Mouse (Mus musculus) MEL (cell line): ENCODE measurements around the gene Gatad2a. TPM values are rescaled to one million over a fixed set of nuclear protein-coding genes. Genes with fewer than 3 reads are reported as not detected.

ENCODE experiments used
- DNase-seq: peaks from one replicate; pipeline ENCODE4 v3.0.0; 2011; ENCODE audit warnings: low read depth, low spot score
- H3K27ac ChIP-seq: 2 replicates; pipeline ENCODE4 v1.5.1; 2012; ENCODE audit warnings: low read depth, mild to moderate bottlenecking, control low read depth, low read length, moderate library complexity; ENCODE audit not compliant: control insufficient read depth
- H3K27me3 ChIP-seq, 2 experiments: fragments of 150-350 bp in 1 of 2; sonication (generic) in 1 of 2; 2 replicates each; pipeline ENCODE4 v1.6.1; 2012; ENCODE audit warnings: low read length in 2 of 2, mild to moderate bottlenecking in 2 of 2, improper control_type of control experiment in 1 of 2, moderate library complexity in 1 of 2; ENCODE audit not compliant: insufficient read depth in 2 of 2, control insufficient read depth in 1 of 2
- H3K36me3 ChIP-seq, 2 experiments: 2 replicates each; pipeline ENCODE4 v1.6.1; 2012 to 2014; ENCODE audit warnings: low read length in 2 of 2, improper control_type of control experiment in 1 of 2, inconsistent platforms in 1 of 2, mild to moderate bottlenecking in 1 of 2; ENCODE audit not compliant: insufficient read depth in 2 of 2, control insufficient read depth in 1 of 2
- H3K4me1 ChIP-seq, 2 experiments: fragments of 150-350 bp in 1 of 2; sonication (generic) in 1 of 2; 2 replicates each; pipeline ENCODE4 v1.6.1; 2012; ENCODE audit warnings: low read length in 2 of 2, improper control_type of control experiment in 1 of 2, mild to moderate bottlenecking in 1 of 2; ENCODE audit not compliant: insufficient read depth in 2 of 2, control insufficient read depth in 1 of 2
- H3K4me3 ChIP-seq, 2 experiments: fragments of 150-350 bp in 1 of 2; sonication (generic) in 1 of 2; 2 replicates each; pipeline ENCODE4 v1.5.1; 2012; ENCODE audit warnings: low read depth in 2 of 2, low read length in 2 of 2, mild to moderate bottlenecking in 2 of 2, moderate library complexity in 2 of 2, control low read depth in 1 of 2, improper control_type of control experiment in 1 of 2; ENCODE audit not compliant: control insufficient read depth in 1 of 2, insufficient read depth in 1 of 2
- H3K79me2 ChIP-seq: 2 replicates; pipeline ENCODE4 v1.6.1; 2012; ENCODE audit warnings: mild to moderate bottlenecking, low read length, moderate library complexity; ENCODE audit not compliant: control insufficient read depth, poor library complexity, insufficient read depth
- H3K9ac ChIP-seq: 2 replicates; pipeline ENCODE4 v1.6.1; 2012; ENCODE audit warnings: low read depth, mild to moderate bottlenecking, control low read depth, low read length, moderate library complexity; ENCODE audit not compliant: control insufficient read depth, poor library complexity, severe bottlenecking
- H3K9me3 ChIP-seq: fragments of 150-350 bp; sonication (generic); replicated peaks from 2 replicates; pipeline ENCODE4 v1.6.1; 2012; ENCODE audit warnings: mild to moderate bottlenecking, low read length, improper control_type of control experiment, moderate library complexity; ENCODE audit not compliant: insufficient read depth
- CHD1 ChIP-seq: IDR thresholded peaks from 2 replicates; pipeline ENCODE4 v1.6.1; 2012; ENCODE audit warnings: low read depth, mild to moderate bottlenecking, inconsistent platforms, low read length, improper control_type of control experiment
- CHD2 ChIP-seq: IDR thresholded peaks from 2 replicates; pipeline ENCODE4 v1.6.1; 2011; ENCODE audit warnings: low read length, improper control_type of control experiment
- ELF1 ChIP-seq: IDR thresholded peaks from 2 replicates; pipeline ENCODE4 v1.6.1; 2014; ENCODE audit warnings: low read depth, mild to moderate bottlenecking, inconsistent platforms, low read length, improper control_type of control experiment, moderate library complexity
- ETS1 ChIP-seq: IDR thresholded peaks from 2 replicates; pipeline ENCODE4 v1.6.1; 2012; ENCODE audit warnings: low read depth, mild to moderate bottlenecking, inconsistent platforms, low read length, improper control_type of control experiment, moderate library complexity
- GABPA ChIP-seq: IDR thresholded peaks from 2 replicates; pipeline ENCODE4 v1.6.1; 2012; ENCODE audit warnings: low read depth, mild to moderate bottlenecking, inconsistent platforms, low read length, improper control_type of control experiment, moderate library complexity
- HCFC1 ChIP-seq: IDR thresholded peaks from 2 replicates; pipeline ENCODE4 v1.6.1; 2012; ENCODE audit warnings: low read depth, mild to moderate bottlenecking, inconsistent platforms, low read length, improper control_type of control experiment, moderate library complexity
- JUND ChIP-seq: IDR thresholded peaks from 2 replicates; pipeline ENCODE4 v1.6.1; 2011; ENCODE audit warnings: low read depth, mild to moderate bottlenecking, improper control_type of control experiment, low read length
- MAX ChIP-seq: IDR thresholded peaks from 2 replicates; pipeline ENCODE4 v1.6.1; 2011; ENCODE audit warnings: low read length, improper control_type of control experiment
- MAZ ChIP-seq: IDR thresholded peaks from 2 replicates; pipeline ENCODE4 v1.6.1; 2012; ENCODE audit warnings: low read depth, mild to moderate bottlenecking, inconsistent platforms, low read length, improper control_type of control experiment
- MEF2A ChIP-seq: IDR thresholded peaks from 2 replicates; pipeline ENCODE4 v1.6.1; 2014; ENCODE audit warnings: low read depth, mild to moderate bottlenecking, inconsistent platforms, low read length, improper control_type of control experiment; ENCODE audit not compliant: poor library complexity, insufficient replicate concordance, severe bottlenecking; ENCODE audit errors: extremely low read depth
- MYB ChIP-seq: IDR thresholded peaks from 2 replicates; pipeline ENCODE4 v1.6.1; 2011; ENCODE audit warnings: mild to moderate bottlenecking, low read depth, low read length, improper control_type of control experiment
- MYC ChIP-seq: IDR thresholded peaks from 2 replicates; pipeline ENCODE4 v1.6.1; 2011; ENCODE audit warnings: low read depth, mild to moderate bottlenecking, low read length, improper control_type of control experiment, moderate library complexity
- NELFE ChIP-seq: IDR thresholded peaks from 2 replicates; pipeline ENCODE4 v1.6.1; 2011; ENCODE audit warnings: low read depth, low read length, improper control_type of control experiment
- RCOR1 ChIP-seq: IDR thresholded peaks from 2 replicates; pipeline ENCODE4 v1.6.1; 2012; ENCODE audit warnings: low read depth, mild to moderate bottlenecking, inconsistent platforms, low read length, improper control_type of control experiment
- SIN3A ChIP-seq: IDR thresholded peaks from 2 replicates; pipeline ENCODE4 v1.6.1; 2012; ENCODE audit warnings: low read length, improper control_type of control experiment, inconsistent platforms
- SMC3 ChIP-seq: IDR thresholded peaks from 2 replicates; pipeline ENCODE4 v1.6.1; 2011; ENCODE audit warnings: low read depth, low read length, improper control_type of control experiment
- TAL1 ChIP-seq: IDR thresholded peaks from 2 replicates; pipeline ENCODE4 v1.6.1; 2012; ENCODE audit warnings: mild to moderate bottlenecking, inconsistent platforms, low read length, moderate library complexity, mixed read lengths
- UBTF ChIP-seq: IDR thresholded peaks from 2 replicates; pipeline ENCODE4 v1.6.1; 2012; ENCODE audit warnings: low read depth, mild to moderate bottlenecking, inconsistent platforms, low read length, improper control_type of control experiment, moderate library complexity, borderline replicate concordance; ENCODE audit not compliant: insufficient read depth
- USF2 ChIP-seq, 2 experiments: IDR thresholded peaks; 2 replicates each; pipeline ENCODE4 v1.6.1; 2011 to 2012; ENCODE audit warnings: improper control_type of control experiment in 2 of 2, low read length in 2 of 2, borderline replicate concordance in 1 of 2, inconsistent platforms in 1 of 2, low read depth in 1 of 2, mild to moderate bottlenecking in 1 of 2; ENCODE audit not compliant: insufficient read depth in 1 of 2
- ZMIZ1 ChIP-seq: IDR thresholded peaks from 2 replicates; pipeline ENCODE4 v1.6.1; 2012; ENCODE audit warnings: low read depth, mild to moderate bottlenecking, inconsistent platforms, low read length, improper control_type of control experiment, moderate library complexity
- polyA plus RNA-seq, 2 experiments: library from polyadenylated mRNA; stranded (reverse) in 1 of 2; unstranded in 1 of 2; fragments of >175 nt in 1 of 2; fragments of >200 nt in 1 of 2; gene quantifications; 2 replicates each; pipeline versions ENCODE4 v1.2.1 to v1.2.4; 2012; ENCODE audit warnings: low replicate concordance in 2 of 2, low read depth in 1 of 2; ENCODE audit not compliant: insufficient read length in 2 of 2, insufficient read depth in 1 of 2, missing spikeins in 1 of 2
- total RNA-seq: library from RNA; depleted of rRNA; stranded (reverse); fragments of 300-350 nt; gene quantifications from 2 replicates; pipeline ENCODE4 v1.2.3, GENCODE M21; 2012

Gene Gatad2a
- total and polyA plus RNA-seq, 3 experiments = 38.0 to 129 (median 111) TPM

- no peak for TF ChIP-seq TAL1
- no peak for TF ChIP-seq SIN3A
- no peak for TF ChIP-seq RCOR1
- TF ChIP-seq MAX = no peak
- no peak for TF ChIP-seq ZMIZ1
- Histone ChIP-seq H3K4me1 (peaks cover 8 to 20% of the 10 kb centered on the region in 2 experiments), H3K9me3 (no peaks in the 10 kb centered on the region), H3K9ac (no peak overlapping the region), H3K36me3 (peaks cover 4 to 24% of the 10 kb centered on the region in 2 experiments), H3K79me2 (peaks cover 73% of the 10 kb centered on the region), H3K27me3 (no peaks in the 10 kb centered on the region), H3K4me3 (no peak overlapping the region), H3K27ac (no peak overlapping the region)
- no peak for DNase-seq
These were observed 42.0 kb downstream of the Gatad2a start for GRCm38 (mm10) chr8:69954213-69954612.

GRCm38 (mm10) chr8:69950300-69950699 is 45.9 kb downstream of the Gatad2a start:
- H3K27ac ChIP-seq = no peak overlapping the region
- no peak for DNase-seq
- H3K79me2 ChIP-seq = peaks cover 52% of the 10 kb centered on the region
- no peaks in the 10 kb centered on the region for H3K27me3 ChIP-seq
- TF ChIP-seq USF2 (IDR thresholded peaks at IDR 0.05; ENCODE audit: borderline replicate concordance in 1 of 2, insufficient read depth in 1 of 2, low read depth in 1 of 2, low read length in 2 of 2) = no peak
- no peak for TF ChIP-seq ELF1
- TF ChIP-seq GABPA = no peak
- no peak for TF ChIP-seq ETS1
- no peak for TF ChIP-seq MEF2A
- no peak for TF ChIP-seq MYC
- TF ChIP-seq NELFE = no peak
- no peak for TF ChIP-seq CHD1
- TF ChIP-seq HCFC1 = no peak
- TF ChIP-seq JUND = no peak
- TF ChIP-seq MAX = no peak
- TF ChIP-seq CHD2 = no peak
- no peak for TF ChIP-seq MYB
- TF ChIP-seq SMC3 = no peak
- TF ChIP-seq RCOR1 = no peak
- no peak for TF ChIP-seq MAZ
- TF ChIP-seq UBTF = no peak
- no peaks in the 10 kb centered on the region for H3K9me3 ChIP-seq
- H3K36me3 ChIP-seq = peaks cover 2 to 21% of the 10 kb centered on the region in 2 experiments
- no peak overlapping the region for H3K4me3 ChIP-seq
- peaks cover 0 to 3% of the 10 kb centered on the region in 2 experiments; a peak in 2 of 4 replicates for H3K4me1 ChIP-seq
- H3K9ac ChIP-seq = no peak overlapping the region
